Mouse (Mus musculus): ENCODE measurements around the gene Kmt2e. TPM values are rescaled to one million over a fixed set of nuclear protein-coding genes. Genes with fewer than 3 reads are reported as not detected.

Kmt2e gene
- 103 TPM in 2 replicates for polyA plus RNA-seq (2014; fragmentation: Nextera tagmentation; extraction: Ambion mirVana)

GRCm38 (mm10) chr5:23433720-23434597 is at the start of gene Kmt2e:
TSS of gene Kmt2e (plus strand) at chr5:23434441.
- H3K4me3 ChIP-seq (ENCODE audit: low read depth, low read length), result peak within 1 kb of the TSS; percentile 81
- no peaks in the 10 kb centered on the region for H3K27me3 ChIP-seq (ENCODE audit: control insufficient read depth, insufficient read depth, low read length)
- H3K27ac ChIP-seq (ENCODE audit: low read length), result peak within 1 kb of the TSS; percentile 100
- peak within 1 kb of the TSS; percentile 57 for H3K4me2 ChIP-seq (replicated peaks; ENCODE audit: low read depth, low read length)
- H3K9me3 ChIP-seq (ENCODE audit: control insufficient read depth, low read depth, low read length), result no peaks in the 10 kb centered on the region
- under 1% methylated on average over 79 of the region's 85 CpGs for WGBS
- H3K4me1 ChIP-seq (ENCODE audit: control insufficient read depth, insufficient read depth, low read length), result peaks cover 17% of the 10 kb centered on the region; the same call in 1 of the 2 replicates
- no peaks in the 10 kb centered on the region for H3K36me3 ChIP-seq (ENCODE audit: control insufficient read depth, insufficient read depth, low read length)
- H3K9ac ChIP-seq (replicated peaks; ENCODE audit: low read depth, low read length), result peak within 1 kb of the TSS; percentile 99
- peak; percentile 78 for ATAC-seq (ENCODE audit: insufficient number of reproducible peaks, insufficient read depth, low FRiP score, low read depth)

DNA sequence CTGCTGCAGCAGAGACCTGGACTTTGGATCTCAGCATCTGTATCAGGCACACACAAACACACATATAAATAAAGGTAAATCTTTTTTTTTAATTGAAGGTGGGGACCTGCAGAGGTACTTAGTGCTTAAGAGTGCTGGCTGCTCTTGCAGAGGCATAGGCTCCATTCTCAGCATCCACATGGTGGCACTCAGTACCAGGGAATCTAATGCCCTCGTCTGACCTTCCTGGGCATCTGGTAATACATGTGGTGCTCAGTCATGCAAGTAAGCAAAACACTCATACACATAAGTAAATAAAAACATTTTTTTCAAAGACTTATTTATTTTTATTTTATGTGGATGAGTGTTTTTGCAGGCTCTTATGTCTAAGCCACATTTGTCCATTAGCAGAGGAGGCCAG is 49.1 kb upstream of the Kmt2e start:
- no peaks in the 10 kb centered on the region for H3K4me1 ChIP-seq (ENCODE audit: control insufficient read depth, insufficient read depth, low read length)
- 65% methylated on average over 1 of the region's 1 CpGs for WGBS
- no peak overlapping the region for H3K27ac ChIP-seq (ENCODE audit: low read length)
- ATAC-seq (ENCODE audit: insufficient number of reproducible peaks, insufficient read depth, low FRiP score, low read depth), result no peak
- no peaks in the 10 kb centered on the region for H3K27me3 ChIP-seq (ENCODE audit: control insufficient read depth, insufficient read depth, low read length)
- H3K9ac ChIP-seq (replicated peaks; ENCODE audit: low read depth, low read length), result no peak overlapping the region
- H3K4me3 ChIP-seq (ENCODE audit: low read depth, low read length), result no peak overlapping the region
- H3K9me3 ChIP-seq (ENCODE audit: control insufficient read depth, low read depth, low read length), result no peaks in the 10 kb centered on the region
- no peak overlapping the region for H3K4me2 ChIP-seq (replicated peaks; ENCODE audit: low read depth, low read length)
- no peaks in the 10 kb centered on the region for H3K36me3 ChIP-seq (ENCODE audit: control insufficient read depth, insufficient read depth, low read length)

GRCm38 (mm10) chr5:23385763-23386217 is 48.5 kb upstream of the Kmt2e start:
- H3K4me3 ChIP-seq (ENCODE audit: low read depth, low read length), result no peak overlapping the region
- no peaks in the 10 kb centered on the region for H3K9me3 ChIP-seq (ENCODE audit: control insufficient read depth, low read depth, low read length)
- H3K4me1 ChIP-seq (ENCODE audit: control insufficient read depth, insufficient read depth, low read length), result no peaks in the 10 kb centered on the region
- H3K27ac ChIP-seq (ENCODE audit: low read length), result no peak overlapping the region
- no peaks in the 10 kb centered on the region for H3K36me3 ChIP-seq (ENCODE audit: control insufficient read depth, insufficient read depth, low read length)
- 34% methylated on average over 5 of the region's 5 CpGs for WGBS
- ATAC-seq (ENCODE audit: insufficient number of reproducible peaks, insufficient read depth, low FRiP score, low read depth), result no peak
- no peaks in the 10 kb centered on the region for H3K27me3 ChIP-seq (ENCODE audit: control insufficient read depth, insufficient read depth, low read length)
- H3K4me2 ChIP-seq (replicated peaks; ENCODE audit: low read depth, low read length), result no peak overlapping the region
- H3K9ac ChIP-seq (replicated peaks; ENCODE audit: low read depth, low read length), result no peak overlapping the region

DNA sequence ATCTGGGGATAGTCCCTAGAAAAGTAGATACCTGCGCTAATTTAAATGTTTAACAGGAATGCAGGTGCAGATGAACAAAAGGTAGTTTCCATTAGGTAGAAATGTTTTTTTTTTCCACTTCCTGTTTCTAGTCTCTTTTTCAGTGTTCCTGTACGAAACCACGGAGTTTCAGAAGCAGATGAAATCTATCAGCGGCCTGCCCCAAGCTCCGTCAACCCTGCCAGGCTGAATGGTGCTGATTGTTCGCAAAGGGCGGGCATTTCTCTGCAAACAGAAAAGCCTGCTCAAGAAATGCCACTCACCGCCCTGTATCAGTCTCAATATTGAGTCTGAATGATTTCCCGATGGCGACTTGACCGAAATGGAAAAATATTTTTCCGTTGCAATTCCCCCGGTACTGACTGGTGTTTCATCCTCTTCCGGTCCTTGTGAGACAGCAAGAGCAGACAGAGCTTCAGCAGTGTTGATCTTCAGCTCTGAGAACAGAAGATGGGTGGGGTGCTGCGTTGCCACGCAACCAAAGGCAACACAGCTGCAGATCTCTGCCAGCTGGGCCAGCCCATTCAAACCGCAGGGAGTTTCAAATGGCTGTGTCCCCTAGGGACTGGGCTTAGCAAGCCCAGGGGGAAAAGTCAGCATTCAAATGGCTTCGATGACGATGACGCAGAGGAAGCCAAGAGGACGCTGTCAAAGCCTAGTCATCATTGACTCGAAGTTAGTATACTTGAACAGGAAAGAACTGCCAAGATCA is 47.5 kb upstream of the Kmt2e start:
- WGBS, result 3% methylated on average over 22 of the region's 22 CpGs
- H3K9me3 ChIP-seq (ENCODE audit: control insufficient read depth, low read depth, low read length), result no peaks in the 10 kb centered on the region
- H3K27me3 ChIP-seq (ENCODE audit: control insufficient read depth, insufficient read depth, low read length), result no peaks in the 10 kb centered on the region
- peak; percentile 94 for ATAC-seq (ENCODE audit: insufficient number of reproducible peaks, insufficient read depth, low FRiP score, low read depth)
- peak overlapping the region; percentile 36 for H3K4me3 ChIP-seq (ENCODE audit: low read depth, low read length)
- H3K9ac ChIP-seq (replicated peaks; ENCODE audit: low read depth, low read length), result 0 out of 2 replicates have a peak overlapping the region, but pooled peaks have one; percentile 40
- no peaks in the 10 kb centered on the region for H3K36me3 ChIP-seq (ENCODE audit: control insufficient read depth, insufficient read depth, low read length)
- peak overlapping the region; percentile 87 for H3K27ac ChIP-seq (ENCODE audit: low read length)
- no peaks in the 10 kb centered on the region for H3K4me1 ChIP-seq (ENCODE audit: control insufficient read depth, insufficient read depth, low read length)
- peak overlapping the region; percentile 60 for H3K4me2 ChIP-seq (replicated peaks; ENCODE audit: low read depth, low read length)

GRCm38 (mm10) chr5:23387313-23387666 is 47.0 kb upstream of the Kmt2e start:
- 0 out of 2 replicates have a peak overlapping the region, but pooled peaks have one; percentile 36 for H3K4me3 ChIP-seq (ENCODE audit: low read depth, low read length)
- ATAC-seq (ENCODE audit: insufficient number of reproducible peaks, insufficient read depth, low FRiP score, low read depth), result no peak
- no peak overlapping the region for H3K9ac ChIP-seq (replicated peaks; ENCODE audit: low read depth, low read length)
- H3K4me2 ChIP-seq (replicated peaks; ENCODE audit: low read depth, low read length), result peak overlapping the region; percentile 60
- H3K36me3 ChIP-seq (ENCODE audit: control insufficient read depth, insufficient read depth, low read length), result no peaks in the 10 kb centered on the region
- H3K27me3 ChIP-seq (ENCODE audit: control insufficient read depth, insufficient read depth, low read length), result no peaks in the 10 kb centered on the region
- whole genome bisulfite sequencing, result 55% methylated on average over 2 of the region's 2 CpGs
- no peaks in the 10 kb centered on the region for H3K9me3 ChIP-seq (ENCODE audit: control insufficient read depth, low read depth, low read length)
- no peak overlapping the region for H3K27ac ChIP-seq (ENCODE audit: low read length)
- no peaks in the 10 kb centered on the region for H3K4me1 ChIP-seq (ENCODE audit: control insufficient read depth, insufficient read depth, low read length)

DNA sequence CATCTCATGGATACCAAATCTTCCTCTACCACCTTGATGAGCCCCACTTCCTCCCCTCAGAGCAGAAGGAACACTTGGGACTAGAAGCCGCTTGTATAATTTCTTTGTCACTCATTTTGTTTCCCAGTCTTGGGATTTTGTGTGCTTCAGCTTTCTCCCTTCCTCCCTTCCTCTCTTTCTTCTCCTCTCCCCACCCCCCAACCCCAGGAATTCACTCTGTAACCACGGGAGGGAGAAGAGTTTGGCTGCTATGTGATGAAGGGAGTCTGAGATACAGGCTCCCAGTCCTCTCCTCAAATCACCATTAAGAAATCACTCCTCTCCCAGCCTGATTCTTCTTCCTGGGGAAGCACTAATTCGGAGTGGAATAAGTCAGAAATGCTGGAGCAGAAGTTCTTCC is 46.1 kb upstream of the Kmt2e start:
- no peak overlapping the region for H3K4me3 ChIP-seq (ENCODE audit: low read depth, low read length)
- no peaks in the 10 kb centered on the region for H3K36me3 ChIP-seq (ENCODE audit: control insufficient read depth, insufficient read depth, low read length)
- ATAC-seq (ENCODE audit: insufficient number of reproducible peaks, insufficient read depth, low FRiP score, low read depth), result no peak
- H3K9ac ChIP-seq (replicated peaks; ENCODE audit: low read depth, low read length), result no peak overlapping the region
- no peak overlapping the region for H3K27ac ChIP-seq (ENCODE audit: low read length)
- no peaks in the 10 kb centered on the region for H3K4me1 ChIP-seq (ENCODE audit: control insufficient read depth, insufficient read depth, low read length)
- 36% methylated on average over 3 of the region's 3 CpGs for WGBS
- no peaks in the 10 kb centered on the region for H3K9me3 ChIP-seq (ENCODE audit: control insufficient read depth, low read depth, low read length)
- no peaks in the 10 kb centered on the region for H3K27me3 ChIP-seq (ENCODE audit: control insufficient read depth, insufficient read depth, low read length)
- H3K4me2 ChIP-seq (replicated peaks; ENCODE audit: low read depth, low read length), result no peak overlapping the region

GRCm38 (mm10) chr5:23389601-23390305 is 44.5 kb upstream of the Kmt2e start:
- Histone ChIP-seq H3K27me3 (ENCODE audit: control insufficient read depth, insufficient read depth, low read length) (no peaks in the 10 kb centered on the region), H3K27ac (ENCODE audit: low read length) (no peak overlapping the region), H3K4me2 (replicated peaks; ENCODE audit: low read depth, low read length) (no peak overlapping the region), H3K4me1 (ENCODE audit: control insufficient read depth, insufficient read depth, low read length) (no peaks in the 10 kb centered on the region), H3K9ac (replicated peaks; ENCODE audit: low read depth, low read length) (no peak overlapping the region), H3K36me3 (ENCODE audit: control insufficient read depth, insufficient read depth, low read length) (no peaks in the 10 kb centered on the region), H3K9me3 (ENCODE audit: control insufficient read depth, low read depth, low read length) (no peaks in the 10 kb centered on the region), H3K4me3 (ENCODE audit: low read depth, low read length) (no peak overlapping the region)
- no peak for ATAC-seq (ENCODE audit: insufficient number of reproducible peaks, insufficient read depth, low FRiP score, low read depth)
- 85% methylated on average over 7 of the region's 7 CpGs for WGBS

GRCm38 (mm10) chr5:23391714-23392113 is 42.5 kb upstream of the Kmt2e start:
- Histone ChIP-seq H3K4me3 (ENCODE audit: low read depth, low read length) (no peak overlapping the region), H3K9ac (replicated peaks; ENCODE audit: low read depth, low read length) (no peak overlapping the region), H3K27ac (ENCODE audit: low read length) (no peak overlapping the region), H3K27me3 (ENCODE audit: control insufficient read depth, insufficient read depth, low read length) (no peaks in the 10 kb centered on the region), H3K36me3 (ENCODE audit: control insufficient read depth, insufficient read depth, low read length) (no peaks in the 10 kb centered on the region), H3K4me1 (ENCODE audit: control insufficient read depth, insufficient read depth, low read length) (no peaks in the 10 kb centered on the region), H3K9me3 (ENCODE audit: control insufficient read depth, low read depth, low read length) (no peaks in the 10 kb centered on the region), H3K4me2 (replicated peaks; ENCODE audit: low read depth, low read length) (no peak overlapping the region)
- ATAC-seq (ENCODE audit: insufficient number of reproducible peaks, insufficient read depth, low FRiP score, low read depth), result no peak
- WGBS, result 83% methylated on average over 7 of the region's 7 CpGs

Measured in stomach, embryonic 14.5 days (tissue).